ENCODE assay signal across 13 mouse cellular contexts in genomic region chr1:154188229-154188628, GRCm38 (mm10). TPM values are rescaled to one million over a fixed set of nuclear protein-coding genes. Genes with fewer than 3 reads are reported as not detected.
"Had no signal": no experiment of that assay in that cellular context is flagged by ENCODE, and none has a peak within 500 bp of the region (broad histone marks: within the 10 kb centered on the region; RNA-seq: fewer than 3 reads in every experiment).

No protein-coding gene starts in this region.

- H3K27ac ChIP-seq: midbrain, embryonic 10.5 days; midbrain, embryonic 12.5 days; neural tube, embryonic 13.5 days; stomach, embryonic 15.5 days had no signal

- H3K27me3 ChIP-seq: midbrain, embryonic 12.5 days; neural tube, embryonic 13.5 days; stomach, embryonic 15.5 days had no signal

- H3K4me2 ChIP-seq: lung, embryonic 14.5 days; midbrain, embryonic 12.5 days; neural tube, embryonic 13.5 days; stomach, embryonic 15.5 days had no signal

- H3K36me3 ChIP-seq: midbrain, embryonic 10.5 days; midbrain, embryonic 12.5 days; neural tube, embryonic 13.5 days; stomach, embryonic 15.5 days had no signal

- DNase-seq: lung, embryonic 14.5 days; lung, postnatal 4 days; midbrain, embryonic 14.5 days; thymus, adult 18-20 months; thymus, postnatal 14 days; thymus, postnatal 36 days had no signal

- H3K4me1 ChIP-seq: midbrain, embryonic 12.5 days; neural tube, embryonic 13.5 days; stomach, embryonic 15.5 days had no signal

- H3K4me3 ChIP-seq: midbrain, embryonic 10.5 days; midbrain, embryonic 12.5 days; myocyte; neural tube, embryonic 13.5 days; stomach, embryonic 15.5 days had no signal

- H3K9me3 ChIP-seq: midbrain, embryonic 10.5 days; midbrain, embryonic 12.5 days; neural tube, embryonic 13.5 days; stomach, embryonic 15.5 days had no signal

- ATAC-seq: midbrain, embryonic 16.5 days had no signal

- H3K9ac ChIP-seq: lung, embryonic 14.5 days; midbrain, embryonic 12.5 days; neural tube, embryonic 13.5 days; stomach, embryonic 15.5 days had no signal

RNA-seq across cellular contexts. Expression of gene Zfp648, which starts 12.8 kb away (rescaled TPM):
- polyA plus RNA-seq: lung, embryonic 14.5 days; midbrain, embryonic 10.5 days; myocyte; spleen, adult 2 months; stomach, embryonic 15.5 days had no signal
